ENCODE assay signal across 10 mouse cellular contexts in the genomic region with DNA sequence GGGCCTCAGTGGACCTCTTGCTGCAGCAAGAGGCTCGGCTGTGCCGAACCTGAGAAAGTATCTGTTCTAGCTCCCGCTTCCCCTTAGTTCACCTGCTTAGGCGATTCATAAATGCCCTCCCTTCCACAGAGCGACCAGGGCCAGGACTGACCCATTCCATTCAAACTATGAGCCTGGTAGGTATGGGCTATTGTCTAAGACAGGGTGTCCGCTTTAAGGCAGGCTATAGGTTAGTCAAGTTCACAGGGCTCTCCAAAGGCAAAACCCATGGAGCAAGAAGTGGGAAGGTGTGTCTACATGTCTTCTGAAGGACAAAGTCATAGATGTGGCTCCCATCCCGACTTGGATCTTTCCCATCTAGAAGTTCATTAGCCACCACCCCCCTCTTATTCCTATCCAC. TPM values are rescaled to one million over a fixed set of nuclear protein-coding genes. Genes with fewer than 3 reads are reported as not detected.
DNase-seq lines count a peak whose midpoint lies in the region; ATAC-seq and TF ChIP-seq lines count a peak whose summit lies in the region.
"Had no signal": no experiment of that assay in that cellular context is flagged by ENCODE, and none has a peak within 500 bp of the region (broad histone marks: within the 10 kb centered on the region; RNA-seq: fewer than 3 reads in every experiment).

No protein-coding gene starts in this region.

- no peak overlapping the region for H3K27ac ChIP-seq in testis, adult 2 months (ENCODE audit: control insufficient read depth, insufficient read depth, low read depth, low read length)
- peak overlapping the region; percentile 99 for H3K27ac ChIP-seq in midbrain, embryonic 12.5 days (replicated peaks)

- DNase-seq in cerebellum, adult 9-11 months = peak; percentile 53
- DNase-seq in cerebellum, adult 8-10 months = no peak
- DNase-seq in testis, postnatal 10 days (ENCODE audit: low spot score) = no peak
- no peak for DNase-seq in ovary, postnatal 14 days (ENCODE audit: low spot score)
- DNase-seq in thymus, adult 18-20 months = no peak
- no peak for DNase-seq in yolk sac, embryonic 10.5 days (ENCODE audit: low spot score)

- H3K4me2 ChIP-seq in midbrain, embryonic 12.5 days (replicated peaks) = peak overlapping the region; percentile 66

- WGBS in midbrain, embryonic 12.5 days = 35% methylated on average over 7 of the region's 7 CpGs

- H3K4me3 ChIP-seq in testis, adult 2 months (ENCODE audit: control insufficient read depth, low read depth, low read length) = peak overlapping the region; percentile 94; the same call in 1 of the 2 replicates
- H3K4me3 ChIP-seq in midbrain, embryonic 12.5 days = peak overlapping the region; percentile 67

- no peaks in the 10 kb centered on the region for H3K36me3 ChIP-seq in testis, adult 2 months (ENCODE audit: control insufficient read depth, insufficient read depth, low read length)
- H3K36me3 ChIP-seq in midbrain, embryonic 12.5 days = peaks cover 9% of the 10 kb centered on the region; the same call in 1 of the 2 replicates

- H3K4me1 ChIP-seq in testis, adult 2 months (ENCODE audit: control insufficient read depth, insufficient read depth, low read length) = peaks cover 41% of the 10 kb centered on the region
- peaks cover 73% of the 10 kb centered on the region for H3K4me1 ChIP-seq in midbrain, embryonic 12.5 days

- H3K9me3 ChIP-seq in midbrain, embryonic 12.5 days = no peaks in the 10 kb centered on the region

- TF ChIP-seq POLR2A in testis, adult 2 months (IDR thresholded peaks at IDR 0.05; ENCODE audit: control insufficient read depth, low read depth, low read length) = no peak

- no peak for ATAC-seq in midbrain, embryonic 12.5 days (ENCODE audit: low FRiP score, low read depth)

- peak overlapping the region; percentile 91 for H3K9ac ChIP-seq in midbrain, embryonic 12.5 days (replicated peaks)

- TF ChIP-seq CTCF in testis, adult 2 months (IDR thresholded peaks at IDR 0.05; ENCODE audit: control insufficient read depth, insufficient read depth, insufficient replicate concordance, low read depth, low read length) = no peak

- H3K27me3 ChIP-seq in testis, adult 2 months (ENCODE audit: control insufficient read depth, insufficient read depth, low read length) = 0 out of 2 replicates have a peak, but pooled peaks cover 2% of the 10 kb centered on the region
- peaks cover 28% of the 10 kb centered on the region; the same call in 1 of the 2 replicates for H3K27me3 ChIP-seq in midbrain, embryonic 12.5 days

RNA-seq across cellular contexts. Expression of a gene that starts 1.2 kb away (rescaled TPM):
- polyA plus RNA-seq in testis, adult 2 months (2012; rRNA removed) = 16.7 TPM in 2 replicates
- 48.5 and 50.2 TPM in 2 replicates for polyA plus RNA-seq in midbrain, embryonic 12.5 days (2016; fragmentation: Nextera tagmentation; extraction: Ambion mirVana)

RNA-seq across cellular contexts. Expression of a gene that starts 2.0 kb away (rescaled TPM):
- 0.57 and 0.65 TPM in 2 replicates for polyA plus RNA-seq in testis, adult 2 months (2012; rRNA removed)
- 800 and 870 TPM in 2 replicates for polyA plus RNA-seq in midbrain, embryonic 12.5 days (2016; fragmentation: Nextera tagmentation; extraction: Ambion mirVana)
- polyA plus RNA-seq: G1E; liver, adult 2 months had no signal

RNA-seq across cellular contexts. Expression of a gene that starts 34.3 kb away (rescaled TPM):
- polyA plus RNA-seq in testis, adult 2 months (2012; rRNA removed) = 0.70 and 1.0 TPM in 2 replicates
- polyA plus RNA-seq in midbrain, embryonic 12.5 days (2016; fragmentation: Nextera tagmentation; extraction: Ambion mirVana) = 0.78 and 1.0 TPM in 2 replicates

Comparison
In these comparisons a context has a peak if more than half of its experiments do, and no peak if none do; other contexts are left out.
1. RNA of a gene that starts 2.0 kb away (polyA plus RNA-seq): 800 to 870 TPM in midbrain, embryonic 12.5 days; 0.57 to 0.65 TPM in testis, adult 2 months; every median in the first group is over 100 times any median in the second.